Mouse (Mus musculus): Measurements from ENCODE around the gene Tmem184a. TPM values are rescaled to one million over a fixed set of nuclear protein-coding genes. Genes with fewer than 3 reads are reported as not detected.
A peak's percentile ranks its signal among the peaks of the same experiment; 100 is the strongest.

Tmem184a gene
- polyA plus RNA-seq, 1 experiment = 0.13 TPM

DNA sequence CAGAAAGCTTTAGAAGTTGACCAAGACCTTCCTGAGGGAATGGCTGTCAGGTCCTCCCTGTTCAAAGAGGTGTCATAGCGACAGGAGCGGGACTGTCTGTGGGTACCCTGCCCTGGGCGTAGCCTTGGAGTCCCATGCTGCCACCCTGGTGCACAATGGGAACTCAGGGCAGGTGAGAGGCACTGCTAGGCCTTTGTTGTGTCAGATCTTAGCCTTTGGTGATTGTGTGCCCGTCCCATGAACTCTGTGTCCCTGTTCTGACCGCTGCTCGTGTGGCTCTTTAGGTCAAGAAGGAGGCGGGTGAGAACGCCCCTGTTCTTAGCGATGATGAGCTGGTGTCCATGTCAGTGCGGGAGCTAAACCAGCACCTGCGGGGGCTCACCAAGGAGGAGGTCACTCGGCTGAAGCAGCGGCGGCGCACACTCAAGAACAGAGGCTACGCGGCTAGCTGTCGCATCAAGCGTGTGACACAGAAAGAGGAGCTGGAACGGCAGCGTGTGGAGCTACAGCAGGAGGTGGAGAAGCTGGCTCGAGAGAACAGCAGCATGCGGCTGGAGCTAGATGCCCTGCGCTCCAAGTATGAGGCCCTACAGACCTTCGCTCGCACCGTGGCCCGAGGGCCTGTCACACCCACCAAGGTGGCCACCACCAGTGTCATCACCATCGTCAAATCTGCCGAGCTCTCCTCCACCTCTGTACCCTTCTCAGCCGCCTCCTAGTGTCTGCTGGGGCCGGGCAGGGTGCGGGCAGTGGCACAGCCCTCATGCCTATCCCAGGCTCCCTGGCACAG is 19.7 kb downstream of the Tmem184a start:
- peaks cover 22% of the 10 kb centered on the region for H3K79me3 ChIP-seq (ENCODE audit: low read depth)
- no peaks in the 10 kb centered on the region for H3K27me3 ChIP-seq (ENCODE audit: control insufficient read depth, insufficient read depth, insufficient read length)
- TF ChIP-seq MYOD1 (IDR thresholded peaks at IDR 0.05; ENCODE audit: control insufficient read depth, insufficient read length, low read depth) = no peak
- TF ChIP-seq CTCF (IDR thresholded peaks at IDR 0.05; ENCODE audit: control insufficient read depth, insufficient read depth, insufficient read length) = no peak
- no peak for TF ChIP-seq MAX (IDR thresholded peaks at IDR 0.05)
- TF ChIP-seq USF1 (IDR thresholded peaks at IDR 0.05; ENCODE audit: low read depth) = no peak
- no peak for TF ChIP-seq CEBPB (IDR thresholded peaks at IDR 0.05; ENCODE audit: low read depth)
- TF ChIP-seq FOSL1 (IDR thresholded peaks at IDR 0.05; ENCODE audit: insufficient read depth, low read length, poor library complexity, severe bottlenecking) = no peak
- no peak for TF ChIP-seq MYOG (IDR thresholded peaks at IDR 0.05; ENCODE audit: control insufficient read depth, extremely low read depth, insufficient read length)
- H3K36me3 ChIP-seq (ENCODE audit: control insufficient read depth, insufficient read depth) = peaks cover 28% of the 10 kb centered on the region
- peaks cover 36% of the 10 kb centered on the region for H3K79me2 ChIP-seq (ENCODE audit: control insufficient read depth, insufficient read depth)
- no peak overlapping the region for H3ac ChIP-seq (ENCODE audit: control insufficient read depth, insufficient read length, low read depth)
- no peak overlapping the region for H3K4me3 ChIP-seq (ENCODE audit: insufficient read depth, poor library complexity, severe bottlenecking)

DNA sequence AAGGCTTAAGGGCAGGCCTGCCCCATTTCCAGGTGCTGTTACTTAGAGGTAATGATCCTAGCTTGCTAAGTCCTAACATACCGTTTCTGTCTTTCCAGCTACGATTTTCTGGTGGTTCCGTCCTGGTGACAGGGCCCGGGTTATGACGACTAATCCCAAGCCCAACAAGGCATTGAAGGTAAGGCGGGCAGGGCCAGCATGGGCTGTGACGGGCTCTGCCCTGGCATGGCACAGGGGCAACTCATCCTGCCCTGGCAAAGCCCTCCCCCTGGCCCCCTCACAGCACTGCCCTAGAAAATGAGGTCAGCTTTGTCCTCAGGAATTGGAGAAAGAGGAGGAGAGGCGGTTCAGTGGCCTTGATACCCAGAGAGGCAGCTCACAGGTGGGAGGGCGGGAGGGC is 20.7 kb downstream of the Tmem184a start:
- no peak overlapping the region for H3ac ChIP-seq (ENCODE audit: control insufficient read depth, insufficient read length, low read depth)

GRCm38 (mm10) chr5:139798168-139798900 is 21.4 kb downstream of the Tmem184a start:
- H3K4me3 ChIP-seq (ENCODE audit: insufficient read depth, poor library complexity, severe bottlenecking) = no peak overlapping the region

More for the DNA sequence above, 20.7 kb downstream of the Tmem184a start:
- no peak for TF ChIP-seq MYOG (IDR thresholded peaks at IDR 0.05; ENCODE audit: control insufficient read depth, extremely low read depth, insufficient read length)
- no peak for TF ChIP-seq FOSL1 (IDR thresholded peaks at IDR 0.05; ENCODE audit: insufficient read depth, low read length, poor library complexity, severe bottlenecking)
- no peak for TF ChIP-seq MAX (IDR thresholded peaks at IDR 0.05)
- no peak for TF ChIP-seq CTCF (IDR thresholded peaks at IDR 0.05; ENCODE audit: control insufficient read depth, insufficient read depth, insufficient read length)
- no peak for TF ChIP-seq MYOD1 (IDR thresholded peaks at IDR 0.05; ENCODE audit: control insufficient read depth, insufficient read length, low read depth)
- TF ChIP-seq USF1 (IDR thresholded peaks at IDR 0.05; ENCODE audit: low read depth) = no peak
- TF ChIP-seq CEBPB (IDR thresholded peaks at IDR 0.05; ENCODE audit: low read depth) = no peak
- H3K79me2 ChIP-seq (ENCODE audit: control insufficient read depth, insufficient read depth) = peaks cover 45% of the 10 kb centered on the region
- no peak overlapping the region for H3K4me3 ChIP-seq (ENCODE audit: insufficient read depth, poor library complexity, severe bottlenecking)
- H3K79me3 ChIP-seq (ENCODE audit: low read depth) = peaks cover 26% of the 10 kb centered on the region
- H3K36me3 ChIP-seq (ENCODE audit: control insufficient read depth, insufficient read depth) = peaks cover 28% of the 10 kb centered on the region
- H3K27me3 ChIP-seq (ENCODE audit: control insufficient read depth, insufficient read depth, insufficient read length) = no peaks in the 10 kb centered on the region

GRCm38 (mm10) chr5:139797473-139798167 is 22.1 kb downstream of the Tmem184a start:
- Histone ChIP-seq H3K79me2 (ENCODE audit: control insufficient read depth, insufficient read depth) (peaks cover 58% of the 10 kb centered on the region), H3K27me3 (ENCODE audit: control insufficient read depth, insufficient read depth, insufficient read length) (no peaks in the 10 kb centered on the region), H3K36me3 (ENCODE audit: control insufficient read depth, insufficient read depth) (peaks cover 28% of the 10 kb centered on the region), H3ac (ENCODE audit: control insufficient read depth, insufficient read length, low read depth) (peak overlapping the region; percentile 7), H3K79me3 (ENCODE audit: low read depth) (peaks cover 31% of the 10 kb centered on the region), H3K4me3 (ENCODE audit: insufficient read depth, poor library complexity, severe bottlenecking) (no peak overlapping the region)
- TF ChIP-seq FOSL1 (IDR thresholded peaks at IDR 0.05; ENCODE audit: insufficient read depth, low read length, poor library complexity, severe bottlenecking) = no peak
- no peak for TF ChIP-seq USF1 (IDR thresholded peaks at IDR 0.05; ENCODE audit: low read depth)
- no peak for TF ChIP-seq MYOD1 (IDR thresholded peaks at IDR 0.05; ENCODE audit: control insufficient read depth, insufficient read length, low read depth)
- no peak for TF ChIP-seq CEBPB (IDR thresholded peaks at IDR 0.05; ENCODE audit: low read depth)
- TF ChIP-seq CTCF (IDR thresholded peaks at IDR 0.05; ENCODE audit: control insufficient read depth, insufficient read depth, insufficient read length) = no peak
- no peak for TF ChIP-seq MYOG (IDR thresholded peaks at IDR 0.05; ENCODE audit: control insufficient read depth, extremely low read depth, insufficient read length)
- no peak for TF ChIP-seq MAX (IDR thresholded peaks at IDR 0.05)

More at GRCm38 (mm10) chr5:139798168-139798900, 21.4 kb downstream of the Tmem184a start:
- Histone ChIP-seq H3ac (ENCODE audit: control insufficient read depth, insufficient read length, low read depth) (peak overlapping the region; percentile 7), H3K79me3 (ENCODE audit: low read depth) (peaks cover 31% of the 10 kb centered on the region), H3K27me3 (ENCODE audit: control insufficient read depth, insufficient read depth, insufficient read length) (no peaks in the 10 kb centered on the region), H3K36me3 (ENCODE audit: control insufficient read depth, insufficient read depth) (peaks cover 28% of the 10 kb centered on the region), H3K79me2 (ENCODE audit: control insufficient read depth, insufficient read depth) (peaks cover 52% of the 10 kb centered on the region)
- TF ChIP-seq MYOG (IDR thresholded peaks at IDR 0.05; ENCODE audit: control insufficient read depth, extremely low read depth, insufficient read length) = no peak
- no peak for TF ChIP-seq CTCF (IDR thresholded peaks at IDR 0.05; ENCODE audit: control insufficient read depth, insufficient read depth, insufficient read length)
- TF ChIP-seq MAX (IDR thresholded peaks at IDR 0.05) = no peak
- TF ChIP-seq MYOD1 (IDR thresholded peaks at IDR 0.05; ENCODE audit: control insufficient read depth, insufficient read length, low read depth) = no peak
- TF ChIP-seq CEBPB (IDR thresholded peaks at IDR 0.05; ENCODE audit: low read depth) = no peak
- TF ChIP-seq USF1 (IDR thresholded peaks at IDR 0.05; ENCODE audit: low read depth) = no peak
- TF ChIP-seq FOSL1 (IDR thresholded peaks at IDR 0.05; ENCODE audit: insufficient read depth, low read length, poor library complexity, severe bottlenecking) = no peak

DNA sequence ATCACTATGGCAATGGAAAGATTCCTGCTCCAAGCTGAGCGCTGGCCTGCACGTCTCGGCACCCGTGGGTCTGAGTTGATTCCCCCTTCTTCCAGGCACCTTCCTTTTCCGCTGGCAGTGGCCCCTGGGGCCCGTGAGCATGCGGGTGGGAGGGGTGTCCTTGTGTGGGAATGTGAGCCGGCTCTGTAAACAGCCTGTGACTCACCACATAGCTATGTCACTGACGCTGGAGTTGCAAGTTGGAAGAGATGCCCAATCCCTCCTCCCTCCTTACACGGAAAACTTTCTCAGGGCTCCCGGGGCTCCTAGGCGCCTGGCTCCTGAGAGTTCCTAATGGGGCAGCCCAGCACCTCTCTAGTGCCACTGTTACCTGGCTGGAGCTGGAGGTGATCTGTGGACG is 22.8 kb downstream of the Tmem184a start:
- no peak overlapping the region for H3K4me3 ChIP-seq (ENCODE audit: insufficient read depth, poor library complexity, severe bottlenecking)
- peak overlapping the region; percentile 25 for H3ac ChIP-seq (ENCODE audit: control insufficient read depth, insufficient read length, low read depth)
- TF ChIP-seq CTCF (IDR thresholded peaks at IDR 0.05; ENCODE audit: control insufficient read depth, insufficient read depth, insufficient read length) (no peak), CEBPB (IDR thresholded peaks at IDR 0.05; ENCODE audit: low read depth) (no peak), FOSL1 (IDR thresholded peaks at IDR 0.05; ENCODE audit: insufficient read depth, low read length, poor library complexity, severe bottlenecking) (peak; percentile 38), MYOG (IDR thresholded peaks at IDR 0.05; ENCODE audit: control insufficient read depth, extremely low read depth, insufficient read length) (no peak), MAX (IDR thresholded peaks at IDR 0.05) (peak; percentile 92), MYOD1 (IDR thresholded peaks at IDR 0.05; ENCODE audit: control insufficient read depth, insufficient read length, low read depth) (no peak), USF1 (IDR thresholded peaks at IDR 0.05; ENCODE audit: low read depth) (no peak)
- H3K79me3 ChIP-seq (ENCODE audit: low read depth) = peaks cover 38% of the 10 kb centered on the region
- peaks cover 66% of the 10 kb centered on the region for H3K79me2 ChIP-seq (ENCODE audit: control insufficient read depth, insufficient read depth)
- H3K36me3 ChIP-seq (ENCODE audit: control insufficient read depth, insufficient read depth) = peaks cover 23% of the 10 kb centered on the region
- H3K27me3 ChIP-seq (ENCODE audit: control insufficient read depth, insufficient read depth, insufficient read length) = no peaks in the 10 kb centered on the region

Measured in C2C12 (cell line).